Mouse (Mus musculus): ENCODE results near the gene Arhgap21. TPM values are rescaled to one million over a fixed set of nuclear protein-coding genes. Genes with fewer than 3 reads are reported as not detected.

The Arhgap21 gene
- total and polyA plus RNA-seq, 2 experiments from 2014 or later = 10.1 to 66.7 TPM

DNA sequence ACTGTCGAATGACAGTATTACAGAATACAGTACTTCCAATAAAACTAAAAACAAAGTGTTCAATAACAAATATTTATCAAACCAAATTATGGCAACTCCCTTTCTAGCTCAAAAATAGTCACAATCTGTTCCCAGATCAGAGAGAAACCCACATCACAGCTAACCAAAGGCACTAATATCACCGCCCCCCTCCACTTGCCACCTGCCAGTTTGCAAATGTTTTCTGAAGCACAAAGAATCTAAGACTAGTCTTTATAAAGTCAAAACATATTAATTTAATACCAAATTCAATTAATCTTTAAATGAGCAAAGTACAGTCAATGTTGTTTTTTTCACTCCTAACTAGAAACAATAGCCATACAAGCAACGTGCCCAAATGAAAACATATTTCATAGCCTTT is 3.3 kb downstream of the Arhgap21 start:
- peaks cover 37% of the 10 kb centered on the region for H3K4me1 ChIP-seq (ENCODE audit: control insufficient read depth, insufficient read depth)
- H3K4me2 ChIP-seq (ENCODE audit: low read depth, low read length) = peak overlapping the region; percentile 82
- H3K9me3 ChIP-seq (replicated peaks; ENCODE audit: control insufficient read depth, low read length) = no peaks in the 10 kb centered on the region
- WGBS = 66% methylated on average over 3 of the region's 3 CpGs
- H3K36me3 ChIP-seq (replicated peaks; ENCODE audit: control insufficient read depth, insufficient read depth, low read length) = no peaks in the 10 kb centered on the region
- peak overlapping the region; percentile 95; the same call in 1 of the 2 replicates for H3K9ac ChIP-seq (replicated peaks; ENCODE audit: low read depth, low read length)
- 0 out of 2 replicates have a peak overlapping the region, but pooled peaks have one; percentile 21 for H3K27ac ChIP-seq (ENCODE audit: low read depth)
- no peak for TF ChIP-seq EP300 (IDR thresholded peaks at IDR 0.05; ENCODE audit: low read depth)
- TF ChIP-seq CTCF (IDR thresholded peaks at IDR 0.05; ENCODE audit: low read depth) = no peak
- peak overlapping the region; percentile 89 for H3K4me3 ChIP-seq (ENCODE audit: low read depth, low read length)
- ATAC-seq (ENCODE audit: insufficient read depth, low read depth) (no peak), DNase-seq (ENCODE audit: low spot score) (no peak)
- H3K27me3 ChIP-seq (ENCODE audit: control insufficient read depth, insufficient read depth, low read length) = no peaks in the 10 kb centered on the region

DNA sequence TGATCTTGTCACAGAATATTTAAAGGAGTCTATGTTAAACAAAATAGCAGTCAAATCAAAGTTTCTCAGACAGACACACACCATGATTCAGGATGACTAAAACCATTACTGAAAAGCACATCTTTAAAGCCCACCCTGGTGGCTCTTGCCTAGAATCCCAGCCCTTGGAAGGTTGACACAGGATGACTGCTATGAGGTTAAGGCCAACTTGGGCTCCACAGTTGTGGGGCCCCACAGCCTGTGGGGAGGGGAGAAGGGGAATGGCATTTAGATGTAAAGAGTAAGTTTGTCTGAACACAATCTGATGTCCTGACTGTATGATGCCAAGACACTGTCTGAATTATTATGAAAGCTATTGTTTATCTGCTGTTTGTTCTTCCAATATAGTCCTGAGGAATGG is 4.2 kb downstream of the Arhgap21 start:
- ATAC-seq (ENCODE audit: insufficient read depth, low read depth) (no peak), DNase-seq (ENCODE audit: low spot score) (no peak)
- Histone ChIP-seq H3K36me3 (replicated peaks; ENCODE audit: control insufficient read depth, insufficient read depth, low read length) (no peaks in the 10 kb centered on the region), H3K9ac (replicated peaks; ENCODE audit: low read depth, low read length) (0 out of 2 replicates have a peak overlapping the region, but pooled peaks have one; percentile 26), H3K4me3 (ENCODE audit: low read depth, low read length) (no peak overlapping the region), H3K4me2 (ENCODE audit: low read depth, low read length) (peak overlapping the region; percentile 49), H3K9me3 (replicated peaks; ENCODE audit: control insufficient read depth, low read length) (no peaks in the 10 kb centered on the region), H3K27me3 (ENCODE audit: control insufficient read depth, insufficient read depth, low read length) (no peaks in the 10 kb centered on the region), H3K27ac (ENCODE audit: low read depth) (peak overlapping the region; percentile 47), H3K4me1 (ENCODE audit: control insufficient read depth, insufficient read depth) (peaks cover 46% of the 10 kb centered on the region)
- TF ChIP-seq EP300 (IDR thresholded peaks at IDR 0.05; ENCODE audit: low read depth) = no peak
- TF ChIP-seq CTCF (IDR thresholded peaks at IDR 0.05; ENCODE audit: low read depth) = no peak

DNA sequence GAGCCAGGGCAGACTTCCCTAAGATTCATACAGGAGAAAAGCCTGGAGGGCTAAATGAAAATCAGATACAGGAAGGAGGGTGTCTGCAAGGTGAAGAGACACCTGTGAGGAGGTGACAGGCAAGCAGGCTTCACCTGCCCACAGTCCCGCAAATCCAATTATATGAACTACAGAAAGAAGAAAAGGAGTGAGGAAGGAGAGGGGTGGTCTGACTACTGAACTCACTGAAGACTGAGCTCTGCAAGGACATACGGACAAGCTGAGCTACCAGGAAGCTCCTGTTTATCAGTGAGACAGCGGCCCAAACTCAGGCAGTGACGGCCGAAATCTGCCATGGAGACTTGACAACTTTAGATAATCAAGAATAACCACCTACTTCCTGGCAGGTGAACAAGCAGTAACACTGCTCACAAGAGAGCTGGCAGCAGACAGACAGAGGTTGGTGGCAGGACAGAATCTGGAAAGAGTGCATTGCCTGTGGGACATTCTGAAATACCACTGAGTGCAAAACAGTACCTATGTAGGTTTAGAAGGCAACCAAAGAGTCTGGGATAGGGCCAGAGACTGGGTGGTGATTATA is 5.4 kb downstream of the Arhgap21 start:
- Histone ChIP-seq H3K4me1 (ENCODE audit: control insufficient read depth, insufficient read depth) (peaks cover 51% of the 10 kb centered on the region), H3K27ac (ENCODE audit: low read depth) (peak overlapping the region; percentile 79), H3K9me3 (replicated peaks; ENCODE audit: control insufficient read depth, low read length) (no peaks in the 10 kb centered on the region), H3K4me3 (ENCODE audit: low read depth, low read length) (peak overlapping the region; percentile 23), H3K9ac (replicated peaks; ENCODE audit: low read depth, low read length) (peak overlapping the region; percentile 33), H3K4me2 (ENCODE audit: low read depth, low read length) (peak overlapping the region; percentile 52), H3K27me3 (ENCODE audit: control insufficient read depth, insufficient read depth, low read length) (no peaks in the 10 kb centered on the region), H3K36me3 (replicated peaks; ENCODE audit: control insufficient read depth, insufficient read depth, low read length) (no peaks in the 10 kb centered on the region)
- DNase-seq (ENCODE audit: low spot score) (no peak), ATAC-seq (ENCODE audit: insufficient read depth, low read depth) (no peak)
- TF ChIP-seq EP300 (IDR thresholded peaks at IDR 0.05; ENCODE audit: low read depth) = no peak
- no peak for TF ChIP-seq CTCF (IDR thresholded peaks at IDR 0.05; ENCODE audit: low read depth)
- 25% methylated on average over 5 of the region's 5 CpGs for WGBS

DNA sequence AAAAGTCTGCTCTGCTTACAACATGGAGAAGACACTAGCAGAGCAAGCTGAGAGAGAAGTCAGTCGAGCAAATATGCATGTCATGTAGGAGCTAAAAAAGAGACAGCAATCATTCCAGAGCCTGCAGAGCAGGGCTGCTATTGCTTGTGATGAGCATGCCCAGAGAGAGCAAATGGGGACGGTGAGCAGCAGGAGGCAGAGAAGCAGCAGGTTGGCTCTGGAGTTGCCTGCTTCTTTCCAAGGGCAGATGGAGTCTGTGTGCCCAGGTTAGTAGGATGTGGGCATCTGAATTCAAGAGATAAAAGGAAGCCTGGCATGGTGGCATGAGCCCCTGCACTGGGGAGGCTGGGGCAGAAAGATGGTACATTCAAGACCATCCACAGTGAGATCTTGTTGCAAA is 6.4 kb downstream of the Arhgap21 start:
- peak overlapping the region; percentile 51 for H3K4me2 ChIP-seq (ENCODE audit: low read depth, low read length)
- DNase-seq (ENCODE audit: low spot score) (no peak), ATAC-seq (ENCODE audit: insufficient read depth, low read depth) (no peak)

DNA sequence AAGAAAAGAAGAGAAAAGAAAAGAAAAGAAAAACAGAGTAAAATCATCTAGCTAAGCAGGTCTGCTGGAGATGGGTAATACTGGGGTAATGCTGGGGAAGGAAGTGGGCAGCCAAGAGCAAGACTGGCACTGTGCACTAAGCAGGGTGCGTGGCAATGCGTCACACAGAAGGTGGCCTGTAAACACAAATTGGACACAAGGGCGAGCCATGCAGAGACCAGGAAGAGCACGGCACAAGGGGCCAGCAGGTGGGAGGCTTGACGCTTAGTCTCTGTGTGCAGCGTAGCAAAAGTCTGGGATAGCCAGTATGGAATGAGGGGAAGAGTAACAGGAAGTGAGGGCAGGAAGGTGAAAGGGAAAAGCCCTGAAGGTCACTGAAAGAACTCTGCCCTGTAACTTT is 6.9 kb downstream of the Arhgap21 start:
- Histone ChIP-seq H3K4me3 (ENCODE audit: low read depth, low read length) (peak overlapping the region; percentile 3; the same call in 1 of the 2 replicates), H3K9me3 (replicated peaks; ENCODE audit: control insufficient read depth, low read length) (no peaks in the 10 kb centered on the region), H3K4me2 (ENCODE audit: low read depth, low read length) (peak overlapping the region; percentile 51), H3K4me1 (ENCODE audit: control insufficient read depth, insufficient read depth) (peaks cover 51% of the 10 kb centered on the region), H3K27me3 (ENCODE audit: control insufficient read depth, insufficient read depth, low read length) (no peaks in the 10 kb centered on the region), H3K36me3 (replicated peaks; ENCODE audit: control insufficient read depth, insufficient read depth, low read length) (no peaks in the 10 kb centered on the region), H3K27ac (ENCODE audit: low read depth) (peak overlapping the region; percentile 79), H3K9ac (replicated peaks; ENCODE audit: low read depth, low read length) (0 out of 2 replicates have a peak overlapping the region, but pooled peaks have one; percentile 14)
- WGBS = 13% methylated on average over 6 of the region's 6 CpGs
- no peak for TF ChIP-seq EP300 (IDR thresholded peaks at IDR 0.05; ENCODE audit: low read depth)
- no peak for TF ChIP-seq CTCF (IDR thresholded peaks at IDR 0.05; ENCODE audit: low read depth)
- peak; percentile 41 for ATAC-seq (ENCODE audit: insufficient read depth, low read depth)
- DNase-seq (ENCODE audit: low spot score) = no peak

More for the DNA sequence above, 6.4 kb downstream of the Arhgap21 start:
- 0 out of 2 replicates have a peak overlapping the region, but pooled peaks have one; percentile 14 for H3K9ac ChIP-seq (replicated peaks; ENCODE audit: low read depth, low read length)
- WGBS = 16% methylated on average over 2 of the region's 2 CpGs
- no peak overlapping the region; the same call in 1 of the 2 replicates for H3K4me3 ChIP-seq (ENCODE audit: low read depth, low read length)
- H3K27me3 ChIP-seq (ENCODE audit: control insufficient read depth, insufficient read depth, low read length) = no peaks in the 10 kb centered on the region
- no peaks in the 10 kb centered on the region for H3K36me3 ChIP-seq (replicated peaks; ENCODE audit: control insufficient read depth, insufficient read depth, low read length)
- peak overlapping the region; percentile 79 for H3K27ac ChIP-seq (ENCODE audit: low read depth)
- peaks cover 51% of the 10 kb centered on the region for H3K4me1 ChIP-seq (ENCODE audit: control insufficient read depth, insufficient read depth)
- no peaks in the 10 kb centered on the region for H3K9me3 ChIP-seq (replicated peaks; ENCODE audit: control insufficient read depth, low read length)
- TF ChIP-seq EP300 (IDR thresholded peaks at IDR 0.05; ENCODE audit: low read depth) (no peak), CTCF (IDR thresholded peaks at IDR 0.05; ENCODE audit: low read depth) (no peak)

DNA sequence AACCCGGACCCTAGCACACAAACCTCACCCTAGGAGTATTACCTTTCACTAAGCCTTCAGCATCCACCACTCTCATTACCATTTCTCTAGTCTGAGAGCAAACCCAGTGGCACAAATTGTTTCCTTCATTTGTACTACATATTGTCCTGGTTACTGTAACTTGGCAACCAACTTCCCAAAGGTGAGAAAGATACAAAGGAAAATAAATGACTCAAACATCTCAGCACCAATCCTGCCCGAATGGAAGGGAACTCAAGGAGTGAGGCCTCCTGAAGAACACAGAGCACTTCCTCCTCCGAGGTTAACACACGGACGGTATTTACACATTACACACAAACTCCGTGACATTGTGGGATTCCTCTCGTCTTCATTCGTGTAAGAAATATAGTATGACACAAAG is 7.4 kb downstream of the Arhgap21 start:
- no peaks in the 10 kb centered on the region for H3K27me3 ChIP-seq (ENCODE audit: control insufficient read depth, insufficient read depth, low read length)
- no peak for ATAC-seq (ENCODE audit: insufficient read depth, low read depth)
- no peak overlapping the region for H3K27ac ChIP-seq (ENCODE audit: low read depth)
- H3K9ac ChIP-seq (replicated peaks; ENCODE audit: low read depth, low read length) = no peak overlapping the region
- DNase-seq (ENCODE audit: low spot score) = no peak
- WGBS = 56% methylated on average over 8 of the region's 8 CpGs
- no peak overlapping the region for H3K4me3 ChIP-seq (ENCODE audit: low read depth, low read length)
- H3K9me3 ChIP-seq (replicated peaks; ENCODE audit: control insufficient read depth, low read length) = no peaks in the 10 kb centered on the region
- H3K4me2 ChIP-seq (ENCODE audit: low read depth, low read length) = peak overlapping the region; percentile 19; the same call in 1 of the 2 replicates
- peaks cover 48% of the 10 kb centered on the region for H3K4me1 ChIP-seq (ENCODE audit: control insufficient read depth, insufficient read depth)
- H3K36me3 ChIP-seq (replicated peaks; ENCODE audit: control insufficient read depth, insufficient read depth, low read length) = no peaks in the 10 kb centered on the region
- TF ChIP-seq EP300 (IDR thresholded peaks at IDR 0.05; ENCODE audit: low read depth) = no peak
- TF ChIP-seq CTCF (IDR thresholded peaks at IDR 0.05; ENCODE audit: low read depth) = no peak
